Mouse (Mus musculus): ENCODE measurements around the gene Rps6ka3. TPM values are rescaled to one million over a fixed set of nuclear protein-coding genes. Genes with fewer than 3 reads are reported as not detected.

The Rps6ka3 gene
- 10 to 100 TPM; 58.4 to 63.7 TPM for total RNA-seq (2023)

GRCm38 (mm10) chrX:159210007-159210406, at the start of gene Rps6ka3:
Gene Rps6ka3, plus strand, starts transcription at chrX:159210307.

GRCm38 (mm10) chrX:159371831-159372752, 162.0 kb downstream of the Rps6ka3 start, which contains the start of gene Eif1ax:
Gene Eif1ax, plus strand, starts transcription at chrX:159372178.

GRCm38 (mm10) chrX:159414130-159414828, 204.2 kb downstream of the Rps6ka3 start, which contains the start of gene Map7d2:
Gene Map7d2, plus strand, starts transcription at chrX:159414572.

Other genes with a start within 250 kb of the Rps6ka3 start
- gene Eif1ax, start 161.9 kb downstream of the Rps6ka3 start, total RNA-seq (2023), result 10 to 100 TPM; 34.4 to 39.6 TPM
- gene Map7d2, start 204.3 kb downstream of the Rps6ka3 start, total RNA-seq (2023), result not detected

Data from neutrophil, adult 83 days (primary cell).